Mouse (Mus musculus): ENCODE measurements around the gene Exoc3l4.

GRCm38 (mm10) chr12:111437222-111437900 is 20.5 kb downstream of the Exoc3l4 start:
- TF ChIP-seq CTCF (IDR thresholded peaks at IDR 0.05; ENCODE audit: control insufficient read depth, insufficient read depth, insufficient read length) = no peak
- no peak for TF ChIP-seq USF1 (IDR thresholded peaks at IDR 0.05; ENCODE audit: low read depth)
- TF ChIP-seq FOSL1 (IDR thresholded peaks at IDR 0.05; ENCODE audit: insufficient read depth, low read length, poor library complexity, severe bottlenecking) = no peak
- no peak for TF ChIP-seq MAX (IDR thresholded peaks at IDR 0.05)
